Mouse (Mus musculus): ENCODE measurements around the gene Olfr785.
"Not testable (repeated sequence)": the region's sequence is repeated elsewhere in the genome, so short reads cannot be mapped to it uniquely, and the experiment has no call there.

The Olfr785 gene

GRCm38 (mm10) chr10:129405126-129405525, at the start of gene Olfr785:
TSS of gene Olfr785 (plus strand) at chr10:129405426.
- no peak for DNase-seq

GRCm38 (mm10) chr10:129356496-129356895, 48.7 kb upstream of the Olfr785 start:
- not testable (repeated sequence) for DNase-seq

GRCm38 (mm10) chr10:129357307-129357706, 47.9 kb upstream of the Olfr785 start:
- no peak for DNase-seq

GRCm38 (mm10) chr10:129374051-129374450, 31.2 kb upstream of the Olfr785 start:
- not testable (repeated sequence) for DNase-seq

GRCm38 (mm10) chr10:129383783-129384182, 21.4 kb upstream of the Olfr785 start, which contains the start of gene Olfr784:
TSS of gene Olfr784 (plus strand) at chr10:129384083.
- no peak for DNase-seq

GRCm38 (mm10) chr10:129400892-129401291, 4.3 kb upstream of the Olfr785 start:
- DNase-seq: no peak

- DNase-seq: no peak
Measured at GRCm38 (mm10) chr10:129427006-129427405, 21.8 kb downstream of the Olfr785 start, which contains the start of gene Olfr786. TSS of gene Olfr786 (plus strand) at chr10:129427306.

Measured in cerebellum, adult 8-10 months (tissue).